Mouse (Mus musculus) R1 (cell line): ENCODE measurements around the gene Abhd6.
A peak's percentile ranks its signal among the peaks of the same experiment; 100 is the strongest.

Source experiments
- DNase-seq: peaks from one replicate; pipeline ENCODE4 v3.0.0-alpha.2; 2018; ENCODE audit warnings: low read depth, low spot score

Gene Abhd6

DNA sequence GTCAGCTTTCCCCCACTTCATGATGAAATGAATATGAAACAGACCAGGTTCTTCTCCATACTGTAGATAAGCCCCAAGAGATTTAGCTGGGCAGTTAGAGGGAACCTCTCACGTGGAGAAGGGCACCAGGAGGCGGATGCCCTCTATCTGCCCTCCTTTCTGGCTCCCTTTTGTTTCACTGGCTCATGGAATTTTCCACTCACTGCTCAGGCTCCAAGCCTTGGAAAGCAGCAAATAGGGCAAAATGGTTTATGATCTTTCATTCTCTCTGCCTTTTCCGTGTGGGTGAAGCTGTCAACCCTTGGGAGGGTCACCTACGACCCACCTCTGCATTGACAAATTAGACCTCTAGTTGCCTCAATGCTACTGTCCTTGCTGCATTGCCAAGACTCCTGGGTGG, 27.8 kb downstream of the Abhd6 start:
- no peak for DNase-seq

DNA sequence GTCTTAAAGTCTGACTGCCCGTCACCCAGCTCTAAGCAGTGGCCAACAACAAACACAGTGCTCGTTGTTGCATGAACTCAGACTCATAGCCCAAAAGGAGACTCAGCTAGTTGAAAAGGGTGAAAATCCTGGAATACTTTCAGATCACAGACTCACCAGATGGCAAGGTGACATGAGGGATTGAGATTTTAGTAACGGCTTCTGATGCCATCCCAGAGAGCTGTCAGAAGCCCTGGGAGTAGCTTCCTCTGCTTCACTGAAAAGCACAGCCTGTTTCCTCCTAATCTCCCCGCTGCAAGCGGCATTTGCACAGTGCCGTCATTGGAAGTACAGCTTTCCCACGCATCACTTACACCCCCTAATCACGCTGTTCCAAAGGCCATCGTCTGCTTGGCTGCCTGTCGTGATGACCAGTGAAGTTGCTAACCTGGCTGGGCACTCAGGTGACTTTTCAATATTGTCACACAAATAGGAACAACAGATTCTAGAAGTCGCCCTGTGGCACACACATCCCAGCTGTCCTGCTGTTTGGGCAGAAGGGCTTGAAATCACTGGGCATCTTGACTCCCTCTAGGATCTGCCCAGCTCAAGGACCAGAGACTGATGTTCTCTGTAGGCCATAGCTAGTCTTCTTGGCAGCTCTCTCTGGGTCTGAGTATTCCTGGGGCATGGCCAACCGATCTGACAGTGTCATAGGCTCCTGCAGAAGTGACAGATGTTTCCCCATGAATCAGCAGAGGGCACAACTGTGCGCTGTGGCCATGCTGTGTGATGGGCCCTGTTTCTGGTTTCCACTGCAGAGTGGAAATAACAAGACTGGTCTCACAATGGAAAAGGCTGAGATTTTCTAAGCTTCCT, 29.6 kb downstream of the Abhd6 start:
- no peak for DNase-seq

DNA sequence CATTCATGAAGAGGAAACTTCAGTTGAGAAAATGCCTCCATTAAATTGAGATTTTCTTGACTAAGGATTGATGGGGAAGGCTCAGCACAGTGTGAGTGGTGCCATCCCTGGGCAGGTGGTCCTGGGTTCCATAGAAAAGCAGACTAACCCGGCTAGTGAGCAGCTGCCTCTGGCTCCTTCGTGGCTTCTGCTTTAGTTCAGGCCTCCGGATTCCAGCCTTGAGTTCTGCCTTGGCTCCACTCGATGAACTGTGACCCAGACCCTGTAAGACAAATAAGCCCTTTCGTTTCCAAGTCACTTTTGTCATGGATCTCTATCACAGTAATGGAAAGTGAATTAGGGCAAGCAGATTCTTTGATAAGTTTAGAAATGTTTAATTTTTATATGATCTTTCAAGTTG, 31.9 kb downstream of the Abhd6 start:
- no peak for DNase-seq

DNA sequence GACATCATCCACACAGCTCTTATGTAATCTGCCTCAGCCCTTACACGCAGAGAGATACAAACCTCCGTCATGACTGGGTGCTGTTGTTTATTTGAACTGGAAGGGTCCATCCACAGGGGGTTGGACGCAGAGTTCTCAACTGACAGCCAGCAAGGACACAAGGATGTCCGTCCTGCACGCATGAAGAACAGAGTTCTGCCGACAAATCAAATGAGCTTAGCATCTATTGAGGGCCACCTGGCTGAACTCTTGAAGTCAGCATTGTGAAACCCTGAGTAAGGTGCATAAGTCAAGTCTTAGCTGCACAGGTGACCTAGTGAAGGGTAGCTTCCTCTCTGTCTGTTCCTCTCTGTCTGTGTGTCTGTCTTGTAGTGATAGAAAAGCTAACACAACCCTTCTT, 33.2 kb downstream of the Abhd6 start:
- no peak for DNase-seq

DNA sequence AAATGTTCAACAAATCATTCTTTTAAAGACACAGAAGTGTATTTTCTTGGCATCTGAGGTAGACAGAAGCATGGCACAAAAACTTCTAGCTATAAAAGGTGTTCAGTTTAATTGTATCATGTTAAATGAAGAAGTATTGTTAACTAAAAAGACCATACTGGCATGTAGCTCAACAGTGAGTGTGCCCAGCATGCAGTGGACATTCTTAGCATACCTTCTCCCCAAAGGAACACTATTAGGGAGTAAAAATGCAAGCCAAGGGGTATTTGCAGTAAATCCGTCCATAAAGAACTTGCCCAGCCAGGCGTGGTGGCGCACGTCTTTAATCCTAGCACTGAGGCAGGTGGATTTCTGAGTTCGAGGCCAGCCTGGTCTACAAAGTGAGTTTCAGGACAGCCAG, 33.7 kb downstream of the Abhd6 start:
- peak; percentile 38 for DNase-seq

DNA sequence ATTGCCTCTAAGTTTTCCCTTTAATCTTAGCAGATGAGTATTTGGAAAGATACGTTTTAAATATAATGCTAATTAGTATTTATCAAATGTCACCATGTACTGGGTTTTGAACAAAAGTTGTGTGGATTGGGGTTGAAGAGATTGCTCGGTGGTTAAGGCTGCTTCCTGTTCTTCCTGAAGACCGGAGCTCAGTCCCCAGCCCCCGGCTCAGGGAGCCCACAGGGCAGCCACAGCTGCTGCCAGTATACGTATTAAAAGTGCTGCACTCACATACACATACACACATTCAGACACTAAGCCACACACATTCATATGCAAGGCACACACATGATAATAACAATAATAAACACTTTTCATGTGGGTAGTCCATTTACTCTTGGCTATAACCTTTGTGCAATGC, 35.4 kb downstream of the Abhd6 start:
- no peak for DNase-seq

DNA sequence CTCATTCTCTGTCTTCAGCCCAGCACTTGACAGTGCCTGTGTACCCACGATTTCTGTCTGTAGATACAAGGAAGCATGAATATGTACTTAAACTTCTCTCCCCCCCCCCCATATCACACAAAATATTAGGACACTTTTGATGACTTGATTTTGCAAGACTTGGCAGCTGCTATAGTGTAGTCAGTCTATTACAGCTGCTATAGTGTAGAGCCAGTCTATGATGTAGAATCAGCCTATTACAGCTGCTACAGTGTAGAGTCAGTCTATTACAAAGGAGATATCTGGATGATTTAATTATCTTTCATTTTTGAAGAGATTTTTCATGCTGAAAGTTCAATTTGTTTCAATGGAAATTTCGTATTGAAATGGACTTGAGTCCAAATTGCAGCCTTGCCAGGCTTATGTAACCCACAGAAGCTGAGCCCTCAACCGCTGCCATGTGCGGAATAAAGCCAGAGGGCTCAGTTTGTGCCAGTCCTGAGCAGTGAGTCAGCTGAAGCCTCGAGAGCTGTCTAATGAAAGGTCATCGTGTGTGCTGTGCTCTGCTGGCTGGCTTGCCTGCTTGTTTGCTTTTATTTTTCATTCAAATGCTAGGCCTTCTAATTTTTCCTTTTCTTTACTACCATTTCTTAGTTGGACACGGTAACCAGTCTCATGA, 36.2 kb downstream of the Abhd6 start:
- DNase-seq, result no peak

DNA sequence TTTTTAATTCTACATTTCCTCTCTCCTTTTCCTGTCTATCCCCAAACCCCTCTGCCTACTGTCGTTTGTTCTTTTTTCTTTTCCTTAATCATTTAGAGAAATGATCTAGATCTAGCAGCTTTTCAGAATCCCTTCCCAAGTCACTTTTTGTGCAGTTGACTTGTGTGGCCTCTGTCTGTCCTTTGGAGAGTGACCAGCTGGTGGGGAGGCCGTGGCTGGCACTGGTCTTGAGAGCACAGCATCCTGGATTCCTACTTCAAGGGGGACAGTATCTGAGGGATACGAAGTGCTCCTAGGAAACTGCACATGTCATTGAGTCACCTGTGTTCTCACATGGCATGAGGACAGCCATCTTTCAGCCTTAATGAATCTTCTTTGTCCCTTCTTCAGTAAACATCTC, 37.5 kb downstream of the Abhd6 start:
- no peak for DNase-seq

DNA sequence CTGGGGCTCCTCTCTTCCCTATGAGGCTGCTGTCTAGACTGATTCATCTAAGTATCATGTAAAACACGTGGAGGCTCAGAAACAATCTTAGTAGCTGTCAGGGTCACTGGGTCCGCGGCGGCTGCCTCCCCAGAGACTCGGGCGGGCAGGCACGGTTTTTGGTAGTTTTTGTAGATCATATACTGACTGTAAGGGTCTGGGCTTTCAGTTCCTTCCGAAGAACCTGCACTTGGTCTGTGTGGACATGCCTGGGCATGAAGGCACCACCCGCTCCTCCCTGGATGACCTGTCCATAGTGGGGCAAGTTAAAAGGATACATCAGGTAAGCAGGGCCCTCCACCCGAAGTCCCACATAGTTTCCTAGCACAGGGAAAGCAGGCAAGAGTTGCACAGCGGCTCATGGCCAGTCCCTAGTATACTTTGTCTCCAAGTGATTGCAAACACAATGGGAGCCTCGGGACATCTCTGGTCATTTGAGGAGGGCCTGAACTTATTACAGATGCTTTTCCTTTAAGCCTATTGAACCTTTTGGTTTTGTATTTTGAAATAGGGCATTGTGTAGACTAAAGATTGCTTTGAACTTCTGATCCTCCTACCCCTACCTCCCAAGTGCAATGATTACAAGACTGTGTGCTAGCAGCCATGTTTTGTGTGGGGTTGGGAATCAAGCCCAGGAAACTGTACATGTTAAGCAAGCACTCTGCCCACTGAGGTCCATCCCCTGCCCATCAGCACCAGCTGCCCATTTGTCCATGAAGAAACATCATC, 38.4 kb downstream of the Abhd6 start:
- no peak for DNase-seq

DNA sequence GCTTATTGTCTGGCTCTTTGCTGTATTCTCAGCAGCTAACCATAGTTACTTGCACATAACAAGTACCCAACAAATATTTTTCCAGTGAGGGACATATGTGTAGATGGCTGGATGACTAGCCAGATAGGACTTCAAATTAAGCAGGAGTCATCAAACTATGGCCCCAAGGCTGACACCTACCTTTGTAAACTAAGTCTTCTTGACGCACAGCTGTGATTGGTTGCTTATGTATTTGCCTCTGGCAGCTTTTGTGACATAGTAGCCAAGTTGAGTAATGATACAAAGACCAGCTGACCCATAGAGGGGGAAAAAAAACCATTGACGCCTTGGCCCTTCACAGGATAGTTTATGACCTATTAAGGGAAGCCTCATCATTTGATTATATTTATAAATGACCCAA, 39.4 kb downstream of the Abhd6 start:
- DNase-seq, result no peak

DNA sequence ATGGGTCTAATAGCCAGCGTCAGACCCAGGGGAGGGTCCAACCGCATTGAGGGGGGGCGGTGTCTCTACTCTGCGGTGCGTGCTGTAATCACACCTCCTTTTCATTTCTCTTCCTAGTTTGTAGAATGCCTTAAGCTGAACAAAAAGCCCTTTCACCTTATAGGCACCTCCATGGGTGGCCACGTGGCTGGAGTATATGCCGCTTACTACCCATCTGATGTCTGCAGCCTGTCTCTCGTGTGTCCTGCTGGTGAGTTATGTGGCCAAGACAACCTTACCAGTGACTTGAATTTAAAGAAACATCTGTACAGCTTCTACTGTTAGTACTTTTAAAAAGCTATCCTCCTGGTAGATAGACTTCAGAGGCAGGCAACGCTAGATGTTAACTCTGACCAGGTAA, 39.9 kb downstream of the Abhd6 start:
- no peak for DNase-seq

DNA sequence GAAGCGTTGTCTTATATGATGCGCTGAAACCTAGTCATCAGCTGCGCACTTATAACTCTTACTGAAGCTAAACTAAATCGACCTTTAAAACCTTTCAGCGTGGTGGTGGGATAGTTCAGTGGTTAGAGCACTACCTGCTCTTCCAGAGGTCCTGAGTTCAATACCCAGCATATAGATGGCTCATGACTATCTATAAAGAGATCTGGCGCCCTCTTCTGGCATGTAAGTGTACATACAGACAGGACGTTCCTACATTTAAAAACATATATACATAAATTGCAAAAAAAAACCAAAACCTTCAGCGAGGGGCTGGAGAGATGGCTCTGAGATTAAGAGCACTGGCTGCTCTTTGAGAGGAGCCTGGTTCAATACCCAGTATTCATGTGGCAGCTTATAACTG, 41.6 kb downstream of the Abhd6 start:
- DNase-seq, result peak; percentile 84

DNA sequence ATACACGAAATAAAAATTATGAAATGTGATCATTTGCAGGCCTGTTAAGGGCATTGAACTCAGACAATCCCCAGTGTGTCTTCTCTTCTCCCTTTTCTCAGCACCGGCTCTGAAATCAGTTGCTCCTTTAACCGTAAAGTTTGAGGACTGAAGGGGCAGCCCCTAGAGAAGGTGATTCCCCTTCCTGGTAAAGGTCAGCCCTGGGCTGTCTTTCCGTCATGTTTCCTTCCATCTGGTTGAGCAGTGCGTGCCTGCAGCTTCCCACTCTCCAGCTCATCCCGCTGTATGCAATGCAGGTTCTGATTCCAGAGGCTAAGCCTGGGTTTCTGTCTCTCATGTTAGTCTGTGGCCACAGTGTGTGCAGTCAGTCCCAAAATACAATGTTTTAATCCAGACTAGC, 42.1 kb downstream of the Abhd6 start:
- DNase-seq, result no peak

DNA sequence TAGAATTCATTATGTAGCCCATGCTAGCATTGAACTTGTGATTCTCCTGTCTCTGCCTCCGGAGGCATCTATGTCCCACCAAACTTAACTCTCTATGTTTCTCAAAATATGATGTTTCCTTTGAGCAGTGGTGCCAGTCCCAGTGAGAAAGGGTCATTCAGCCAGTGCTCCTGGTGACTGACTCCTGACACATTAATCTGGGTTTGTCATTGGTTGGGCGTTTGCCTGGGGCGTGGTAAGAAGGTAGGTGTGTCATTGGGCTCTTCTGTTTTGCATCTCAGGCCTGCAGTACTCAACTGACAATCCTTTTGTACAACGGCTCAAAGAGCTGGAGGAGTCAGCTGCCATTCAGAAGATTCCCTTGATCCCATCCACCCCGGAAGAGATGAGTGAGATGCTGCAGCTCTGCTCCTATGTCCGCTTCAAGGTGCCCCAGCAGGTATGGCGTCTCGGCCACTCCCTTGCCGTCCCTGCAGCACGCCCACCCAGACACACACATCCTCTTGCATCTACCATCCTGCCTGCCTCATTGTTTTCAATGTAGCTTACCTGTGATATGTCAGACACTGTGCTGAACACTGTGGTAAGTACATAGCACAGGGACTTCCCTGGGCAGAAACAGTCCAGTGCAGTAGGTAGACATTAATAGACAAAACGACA, 42.6 kb downstream of the Abhd6 start:
- peak; percentile 76 for DNase-seq

DNA sequence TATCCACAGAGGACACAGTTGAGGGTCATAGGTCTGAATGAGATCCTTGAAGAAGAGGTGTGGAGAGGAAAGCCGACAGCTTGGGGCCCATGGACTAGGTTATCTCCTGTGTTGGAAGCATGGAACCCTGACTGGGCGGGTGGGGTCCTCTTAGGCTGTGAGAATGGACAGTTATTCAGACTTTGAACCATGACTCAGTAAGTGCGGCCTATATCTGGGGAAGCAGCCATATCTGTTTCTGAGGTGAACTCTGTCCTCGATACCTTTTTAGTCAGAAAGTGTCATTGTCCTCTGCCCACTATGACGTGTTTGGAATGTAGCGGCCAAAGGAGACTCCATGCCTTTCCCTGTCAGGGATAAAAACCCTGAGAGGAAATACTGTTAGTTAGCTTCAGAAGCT, 44.1 kb downstream of the Abhd6 start:
- DNase-seq, result no peak

DNA sequence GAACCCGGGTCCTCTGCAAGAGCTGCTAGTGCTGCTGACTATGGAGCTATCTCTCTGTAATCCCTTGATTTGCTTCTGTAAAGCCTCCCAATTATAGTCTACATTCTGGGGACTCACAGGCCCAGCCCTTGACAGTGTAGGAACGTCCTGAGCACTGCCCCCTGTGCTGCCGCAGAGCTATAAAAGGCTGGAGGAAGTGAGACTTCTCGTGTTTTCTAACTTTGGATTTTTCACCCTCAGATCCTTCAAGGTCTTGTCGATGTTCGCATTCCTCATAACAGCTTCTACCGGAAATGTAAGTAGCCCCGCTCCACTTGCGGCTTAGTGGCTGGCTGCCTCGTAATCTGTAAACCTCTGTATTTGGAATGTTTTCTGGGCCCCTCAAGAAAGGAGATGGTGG, 46.6 kb downstream of the Abhd6 start:
- DNase-seq, result peak; percentile 76

DNA sequence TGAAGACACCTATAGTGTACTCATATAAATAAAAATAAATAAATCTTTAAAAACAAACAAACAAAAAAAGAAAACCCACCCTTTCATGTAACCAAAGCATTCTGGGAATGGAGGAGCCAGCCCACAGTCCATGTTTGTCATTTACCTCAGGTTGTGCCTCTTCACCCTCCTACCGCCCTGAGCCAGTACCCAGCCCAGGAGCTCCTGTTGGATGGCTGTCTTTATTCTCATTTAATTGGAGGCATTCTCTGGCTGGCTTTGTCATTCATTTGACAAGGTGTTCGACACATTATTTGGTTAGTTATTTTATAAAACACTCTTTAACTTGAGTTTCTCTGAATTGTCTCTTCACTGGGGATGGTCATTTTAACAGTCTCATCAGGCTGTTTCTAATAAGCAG, 49.2 kb downstream of the Abhd6 start:
- peak; percentile 60 for DNase-seq

DNA sequence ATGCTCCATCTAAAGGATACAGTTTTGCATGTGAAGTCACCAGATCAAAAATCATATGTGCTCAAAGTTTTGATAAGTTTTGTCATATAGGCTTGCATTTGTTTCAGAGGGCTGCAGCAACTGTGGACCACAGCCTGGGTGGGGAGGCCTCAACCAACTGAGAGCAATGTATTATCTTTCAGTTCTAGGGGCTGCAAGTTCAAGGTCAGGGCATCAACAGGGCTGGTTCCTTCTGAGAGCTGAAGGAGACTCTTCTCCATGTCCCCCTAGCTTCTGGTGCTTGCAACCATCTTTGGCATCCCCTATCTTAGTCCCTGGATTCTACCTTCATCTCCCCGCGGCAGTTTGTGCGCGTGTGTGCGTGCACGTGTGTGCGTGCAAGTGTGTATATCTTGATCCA, 50.0 kb downstream of the Abhd6 start:
- peak; percentile 51 for DNase-seq

DNA sequence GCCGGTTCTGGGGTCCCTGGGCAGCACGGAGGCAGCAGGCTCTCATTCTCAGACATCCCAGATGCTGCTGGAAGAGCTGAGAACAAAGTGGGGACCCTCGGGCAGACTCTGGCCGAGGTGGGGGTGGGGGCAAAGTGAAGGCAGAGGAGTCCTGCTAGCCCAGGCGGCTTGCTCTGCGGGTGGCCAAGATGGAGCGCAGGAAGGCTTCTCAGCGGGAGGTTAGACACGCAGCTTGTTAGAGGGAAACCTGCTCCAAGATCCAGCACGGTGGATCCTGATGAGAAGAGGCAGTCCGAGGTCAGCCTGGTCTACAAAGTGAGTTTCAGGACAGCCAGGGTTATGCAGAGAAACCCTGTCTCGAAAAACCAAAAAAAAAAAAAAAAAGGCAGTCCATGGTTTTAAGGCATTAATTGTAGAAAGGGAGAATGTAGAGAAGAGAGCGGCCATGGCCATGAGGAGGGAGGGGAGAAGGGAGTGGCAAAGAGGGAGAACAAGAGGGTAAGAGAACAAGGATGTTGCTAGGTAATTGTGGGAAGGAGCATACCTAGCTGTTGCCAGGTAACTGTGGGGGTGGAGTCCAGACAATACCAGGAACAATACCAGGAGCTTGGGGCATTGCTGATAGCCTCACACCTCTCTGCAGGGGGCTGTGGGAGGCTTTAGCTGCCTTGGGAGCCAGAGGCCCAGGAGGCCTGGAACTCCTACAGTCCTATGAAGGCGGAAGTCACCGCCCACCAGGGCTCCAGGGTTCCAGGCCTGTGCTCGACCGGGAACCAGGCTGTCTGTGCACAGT, 51.8 kb downstream of the Abhd6 start:
- peak; percentile 100 for DNase-seq

DNA sequence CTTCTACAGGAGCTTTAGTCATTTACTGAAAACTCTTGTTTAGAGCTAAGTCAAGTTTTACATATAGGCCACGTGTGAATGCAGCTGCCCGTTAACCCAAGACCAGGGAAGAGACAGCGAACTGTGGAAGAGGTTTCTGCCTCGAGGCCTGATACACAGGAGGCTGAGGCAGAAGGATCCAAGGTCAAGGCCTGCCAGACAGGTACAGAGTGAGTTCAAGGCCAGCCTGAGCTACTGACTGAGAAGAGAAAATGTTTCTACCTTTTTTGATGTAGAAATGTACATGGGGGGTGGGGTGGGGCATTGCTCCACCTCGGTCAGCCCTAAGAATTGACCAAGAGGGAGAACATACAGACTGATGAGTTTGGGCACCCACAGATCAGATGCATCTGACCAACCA, 53.4 kb downstream of the Abhd6 start:
- peak; percentile 55 for DNase-seq

DNA sequence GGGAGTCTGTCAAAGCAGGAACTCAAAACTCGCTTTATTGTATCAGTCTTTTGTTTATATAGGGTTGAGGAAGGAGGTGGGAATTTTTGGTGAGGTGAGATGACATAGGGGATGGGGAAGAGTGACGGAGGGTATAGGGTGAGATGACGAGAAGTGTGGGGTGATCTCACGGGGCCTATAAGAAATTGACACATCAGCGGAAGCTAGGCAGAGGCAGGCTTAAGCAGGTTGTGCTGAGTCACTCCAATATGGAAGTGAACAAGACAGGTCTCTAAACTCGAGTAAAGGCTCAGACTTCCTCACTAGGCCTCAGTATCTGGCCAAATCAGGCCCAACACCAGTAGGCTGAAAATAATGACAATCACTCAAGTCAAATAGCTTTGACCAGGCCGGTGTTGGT, 57.2 kb downstream of the Abhd6 start:
- DNase-seq, result peak; percentile 75
